Mouse (Mus musculus): ENCODE results near the gene Slc50a1.

The Slc50a1 gene

GRCm38 (mm10) chr3:89262417-89262816 lies 8.0 kb downstream of the Slc50a1 start:
- DNase-seq (ENCODE audit: low read depth) = no peak

GRCm38 (mm10) chr3:89260211-89260610 lies 10.2 kb downstream of the Slc50a1 start:
- no peak for DNase-seq (ENCODE audit: low read depth)

- no peak for DNase-seq (ENCODE audit: low read depth)
These were observed 11.3 kb downstream of the Slc50a1 start, which contains the start of gene Dpm3 for GRCm38 (mm10) chr3:89259076-89259475. Dpm3 (plus strand) TSS chr3:89259358.

- DNase-seq (ENCODE audit: low read depth) = no peak
These were observed 14.2 kb downstream of the Slc50a1 start for GRCm38 (mm10) chr3:89256177-89256576.

GRCm38 (mm10) chr3:89254994-89255393 lies 15.4 kb downstream of the Slc50a1 start:
- no peak for DNase-seq (ENCODE audit: low read depth)

GRCm38 (mm10) chr3:89251365-89251895 lies 18.9 kb downstream of the Slc50a1 start:
- DNase-seq (ENCODE audit: low read depth) = peak; percentile 64

- peak; percentile 84 for DNase-seq (ENCODE audit: low read depth)
These were observed 19.8 kb downstream of the Slc50a1 start for GRCm38 (mm10) chr3:89250435-89251040.

GRCm38 (mm10) chr3:89247466-89247865 lies 22.9 kb downstream of the Slc50a1 start:
- DNase-seq (ENCODE audit: low read depth) = no peak

GRCm38 (mm10) chr3:89246261-89247100 lies 23.9 kb downstream of the Slc50a1 start, which contains the start of gene Trim46:
Trim46 (minus strand) TSS chr3:89246309.
- peak; percentile 92 for DNase-seq (ENCODE audit: low read depth)

- DNase-seq (ENCODE audit: low read depth) = no peak
These were observed 24.6 kb downstream of the Slc50a1 start, which contains the start of gene Krtcap2 for GRCm38 (mm10) chr3:89245688-89246171. Krtcap2 (plus strand) TSS chr3:89245966.

GRCm38 (mm10) chr3:89244982-89245687 lies 25.2 kb downstream of the Slc50a1 start:
- DNase-seq (ENCODE audit: low read depth) = peak; percentile 66

GRCm38 (mm10) chr3:89244158-89244981 lies 26.0 kb downstream of the Slc50a1 start:
- DNase-seq (ENCODE audit: low read depth) = peak; percentile 59

- peak; percentile 80 for DNase-seq (ENCODE audit: low read depth)
These were observed 26.8 kb downstream of the Slc50a1 start for GRCm38 (mm10) chr3:89243609-89244008.

- peak; percentile 72 for DNase-seq (ENCODE audit: low read depth)
These were observed 28.0 kb downstream of the Slc50a1 start for GRCm38 (mm10) chr3:89242331-89242895.

GRCm38 (mm10) chr3:89238494-89238893 lies 31.9 kb downstream of the Slc50a1 start:
- DNase-seq (ENCODE audit: low read depth) = no peak

- no peak for DNase-seq (ENCODE audit: low read depth)
These were observed 32.7 kb downstream of the Slc50a1 start for GRCm38 (mm10) chr3:89237682-89238081.

GRCm38 (mm10) chr3:89236516-89236915 lies 33.9 kb downstream of the Slc50a1 start:
- DNase-seq (ENCODE audit: low read depth) = no peak

- DNase-seq (ENCODE audit: low read depth) = no peak
These were observed 36.7 kb downstream of the Slc50a1 start for GRCm38 (mm10) chr3:89233562-89234110.

- DNase-seq (ENCODE audit: low read depth) = no peak
These were observed 37.8 kb downstream of the Slc50a1 start for GRCm38 (mm10) chr3:89232614-89233013.

GRCm38 (mm10) chr3:89231772-89232275 lies 38.5 kb downstream of the Slc50a1 start:
- DNase-seq (ENCODE audit: low read depth) = no peak

Data from naive thymus-derived CD4-positive, alpha-beta T cell, adult 2 months (primary cell).